Mouse (Mus musculus): ENCODE results near the gene Myoz1.

GRCm38 (mm10) chr14:20658326-20658725 is 2.0 kb upstream of the Myoz1 start:
- TF ChIP-seq POLR2A (IDR thresholded peaks at IDR 0.05; ENCODE audit: insufficient read depth, low read depth, low read length): no peak
- TF ChIP-seq CTCF (IDR thresholded peaks at IDR 0.05): peak; percentile 88

All from heart, adult 2 months (tissue).